Mouse (Mus musculus): ENCODE measurements around the gene Atp2a3. TPM values are rescaled to one million over a fixed set of nuclear protein-coding genes. Genes with fewer than 3 reads are reported as not detected.

The Atp2a3 gene
- polyA plus RNA-seq, 1 experiment = 354 TPM

DNA sequence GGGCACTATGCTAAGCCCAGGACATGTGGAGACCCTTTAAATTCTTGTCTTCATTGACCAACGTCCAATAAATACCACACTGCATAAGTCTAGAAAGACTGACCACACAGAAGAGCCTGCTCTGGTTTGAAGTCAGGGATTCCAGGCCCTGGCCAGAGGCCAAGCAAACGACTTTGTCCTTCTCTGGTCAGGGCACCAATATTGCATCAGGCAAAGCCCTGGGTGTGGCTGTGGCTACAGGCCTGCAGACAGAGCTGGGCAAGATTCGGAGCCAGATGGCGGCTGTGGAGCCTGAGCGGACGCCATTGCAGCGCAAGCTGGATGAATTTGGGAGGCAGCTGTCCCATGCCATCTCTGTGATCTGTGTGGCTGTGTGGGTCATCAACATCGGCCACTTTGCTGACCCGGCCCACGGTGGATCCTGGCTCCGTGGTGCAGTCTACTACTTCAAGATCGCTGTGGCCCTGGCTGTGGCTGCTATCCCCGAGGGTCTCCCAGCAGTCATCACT is 14.1 kb downstream of the Atp2a3 start:
- Histone ChIP-seq H3K27me3 (replicated peaks) (no peaks in the 10 kb centered on the region), H3K4me3 (replicated peaks) (no peak overlapping the region), H3K36me3 (replicated peaks; ENCODE audit: low read length) (peaks cover 99% of the 10 kb centered on the region), H3K4me1 (peaks cover 84% of the 10 kb centered on the region), H3K9me3 (no peaks in the 10 kb centered on the region)
- TF ChIP-seq FLI1 (IDR thresholded peaks at IDR 0.05; ENCODE audit: low read length) = no peak
- TF ChIP-seq GATA1 (IDR thresholded peaks at IDR 0.05; ENCODE audit: borderline replicate concordance, low read length) = no peak

DNA sequence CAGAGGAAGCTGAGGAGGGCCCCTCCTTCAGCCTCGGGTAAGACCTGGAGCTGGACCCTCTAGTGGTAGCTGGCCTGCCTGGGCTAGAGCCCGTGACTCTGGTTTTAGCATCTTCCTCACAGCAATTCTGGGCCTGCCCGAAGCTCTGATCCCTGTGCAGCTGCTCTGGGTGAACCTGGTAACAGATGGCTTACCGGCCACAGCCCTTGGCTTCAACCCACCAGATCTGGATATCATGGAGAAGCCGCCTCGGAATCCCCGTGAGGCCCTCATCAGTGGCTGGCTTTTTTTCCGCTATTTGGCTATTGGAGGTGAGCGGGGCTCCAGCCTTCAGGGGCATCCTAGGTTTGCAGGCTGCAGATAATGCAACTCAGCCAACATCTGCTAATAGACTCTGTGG is 21.5 kb downstream of the Atp2a3 start:
- Histone ChIP-seq H3K9me3 (no peaks in the 10 kb centered on the region), H3K4me3 (replicated peaks) (no peak overlapping the region), H3K36me3 (replicated peaks; ENCODE audit: low read length) (peaks cover 100% of the 10 kb centered on the region), H3K27me3 (replicated peaks) (no peaks in the 10 kb centered on the region), H3K4me1 (peaks cover 92% of the 10 kb centered on the region)
- no peak for TF ChIP-seq FLI1 (IDR thresholded peaks at IDR 0.05; ENCODE audit: low read length)
- TF ChIP-seq GATA1 (IDR thresholded peaks at IDR 0.05; ENCODE audit: borderline replicate concordance, low read length) = no peak

DNA sequence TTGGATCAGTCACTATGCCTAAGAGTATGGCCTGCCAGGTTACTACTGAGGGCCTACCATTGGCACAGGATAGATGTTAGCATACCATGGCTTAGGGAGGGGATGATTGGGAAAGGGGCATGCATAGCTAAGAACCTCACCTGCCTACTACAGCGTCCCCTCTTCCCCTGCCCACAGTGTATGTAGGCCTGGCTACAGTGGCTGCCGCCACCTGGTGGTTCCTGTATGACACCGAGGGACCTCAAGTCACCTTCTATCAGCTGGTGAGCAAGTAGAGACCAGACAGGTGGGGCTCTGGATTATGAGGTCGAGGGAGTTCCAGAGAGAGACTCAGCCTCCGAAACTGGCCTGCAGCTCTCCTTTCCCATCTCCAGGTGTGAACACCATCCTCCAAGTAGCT is 22.3 kb downstream of the Atp2a3 start:
- peaks cover 100% of the 10 kb centered on the region for H3K36me3 ChIP-seq (replicated peaks; ENCODE audit: low read length)
- H3K27me3 ChIP-seq (replicated peaks) = no peaks in the 10 kb centered on the region
- TF ChIP-seq FLI1 (IDR thresholded peaks at IDR 0.05; ENCODE audit: low read length) (no peak), GATA1 (IDR thresholded peaks at IDR 0.05; ENCODE audit: borderline replicate concordance, low read length) (no peak)
- H3K4me3 ChIP-seq (replicated peaks) = peak overlapping the region; percentile 5
- no peaks in the 10 kb centered on the region for H3K9me3 ChIP-seq
- H3K4me1 ChIP-seq = peaks cover 93% of the 10 kb centered on the region

DNA sequence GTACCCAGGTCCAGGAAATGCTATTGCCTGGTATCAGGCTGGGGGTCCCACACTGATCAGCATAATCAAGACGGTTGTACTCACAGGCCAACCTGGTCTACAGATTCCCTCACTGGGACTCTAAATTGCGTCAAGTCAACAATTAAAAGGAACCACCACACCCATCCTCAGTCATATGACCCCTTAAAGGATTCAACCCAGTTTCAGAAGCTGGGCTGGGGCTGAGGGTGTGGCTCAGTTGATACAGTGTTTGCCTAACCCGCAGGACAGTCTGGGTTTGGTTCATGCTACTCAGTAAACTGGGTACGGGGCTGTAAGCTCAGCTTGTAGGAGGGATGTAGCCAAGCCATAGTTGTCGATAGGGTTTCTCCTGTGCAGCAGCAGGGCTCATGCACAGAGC is 25.8 kb downstream of the Atp2a3 start:
- TF ChIP-seq GATA1 (IDR thresholded peaks at IDR 0.05; ENCODE audit: borderline replicate concordance, low read length) (no peak), FLI1 (IDR thresholded peaks at IDR 0.05; ENCODE audit: low read length) (no peak)
- Histone ChIP-seq H3K36me3 (replicated peaks; ENCODE audit: low read length) (peaks cover 100% of the 10 kb centered on the region), H3K4me1 (peaks cover 97% of the 10 kb centered on the region)

DNA sequence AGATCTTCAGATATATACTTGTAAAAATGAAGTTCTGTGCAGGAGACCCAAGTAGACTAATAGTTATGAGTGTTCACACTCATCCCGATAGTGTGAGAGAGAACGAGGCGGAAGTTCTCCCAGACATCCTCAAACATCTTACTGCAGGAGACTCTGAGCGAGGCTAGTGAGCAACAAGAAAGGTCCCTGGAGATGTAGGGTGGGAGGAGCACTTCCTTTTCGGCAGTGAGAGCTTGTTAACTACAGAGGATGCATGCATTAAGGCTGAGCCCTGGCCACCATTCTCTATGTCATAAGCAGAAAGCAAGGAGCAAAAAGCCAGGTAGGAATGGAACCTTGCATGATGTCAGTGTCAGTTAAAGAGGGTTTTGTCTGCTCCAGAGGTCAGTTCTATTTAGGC is 26.3 kb downstream of the Atp2a3 start:
- H3K36me3 ChIP-seq (replicated peaks; ENCODE audit: low read length) = peaks cover 100% of the 10 kb centered on the region
- H3K4me1 ChIP-seq = peaks cover 97% of the 10 kb centered on the region
- H3K27me3 ChIP-seq (replicated peaks) = no peaks in the 10 kb centered on the region
- H3K4me3 ChIP-seq (replicated peaks) = no peak overlapping the region
- TF ChIP-seq GATA1 (IDR thresholded peaks at IDR 0.05; ENCODE audit: borderline replicate concordance, low read length) (no peak), FLI1 (IDR thresholded peaks at IDR 0.05; ENCODE audit: low read length) (no peak)
- H3K9me3 ChIP-seq = no peaks in the 10 kb centered on the region

More for the DNA sequence above, 25.8 kb downstream of the Atp2a3 start:
- H3K27me3 ChIP-seq (replicated peaks) = no peaks in the 10 kb centered on the region
- no peaks in the 10 kb centered on the region for H3K9me3 ChIP-seq
- no peak overlapping the region for H3K4me3 ChIP-seq (replicated peaks)

DNA sequence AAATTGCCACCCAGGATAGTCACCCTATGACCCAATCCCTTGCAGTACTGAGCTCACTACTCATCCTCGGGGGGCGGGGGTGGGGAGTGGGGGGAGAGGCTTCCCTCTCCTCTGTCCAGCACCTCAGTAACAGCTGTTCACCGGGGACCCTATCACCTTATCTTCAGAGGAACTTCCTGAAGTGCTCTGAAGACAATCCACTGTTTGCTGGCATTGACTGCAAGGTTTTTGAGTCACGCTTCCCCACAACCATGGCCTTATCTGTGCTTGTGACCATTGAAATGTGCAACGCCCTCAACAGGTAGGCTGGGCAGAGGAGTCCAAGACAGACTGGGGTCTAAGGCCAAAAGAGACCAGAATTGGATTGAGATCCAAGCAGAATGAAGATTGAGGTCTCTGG is 26.8 kb downstream of the Atp2a3 start:
- TF ChIP-seq GATA1 (IDR thresholded peaks at IDR 0.05; ENCODE audit: borderline replicate concordance, low read length) = no peak
- TF ChIP-seq FLI1 (IDR thresholded peaks at IDR 0.05; ENCODE audit: low read length) = no peak
- no peak overlapping the region for H3K4me3 ChIP-seq (replicated peaks)
- H3K9me3 ChIP-seq = no peaks in the 10 kb centered on the region
- peaks cover 97% of the 10 kb centered on the region for H3K4me1 ChIP-seq
- peaks cover 100% of the 10 kb centered on the region for H3K36me3 ChIP-seq (replicated peaks; ENCODE audit: low read length)
- no peaks in the 10 kb centered on the region for H3K27me3 ChIP-seq (replicated peaks)

DNA sequence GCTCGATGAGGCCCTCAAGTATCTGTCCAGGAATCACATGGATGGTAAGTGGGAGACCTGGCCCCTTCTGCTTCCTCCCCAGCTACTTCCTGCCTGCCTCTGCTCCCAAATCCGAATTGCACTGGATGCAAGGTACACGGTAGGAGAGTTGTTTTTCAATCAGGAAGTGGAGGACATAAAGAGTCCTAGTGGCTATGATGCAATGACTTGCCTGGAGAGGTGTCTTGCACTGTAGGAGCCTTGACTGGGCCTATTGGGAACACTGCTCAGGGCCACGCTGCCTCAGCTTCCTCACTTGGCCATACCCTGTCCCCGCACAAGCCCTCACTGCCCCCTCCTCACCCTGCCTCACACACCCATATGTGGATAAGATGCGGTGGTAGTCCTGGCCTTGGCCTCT is 28.1 kb downstream of the Atp2a3 start:
- H3K4me3 ChIP-seq (replicated peaks) = peak overlapping the region; percentile 36
- H3K9me3 ChIP-seq = no peaks in the 10 kb centered on the region
- peaks cover 97% of the 10 kb centered on the region for H3K4me1 ChIP-seq
- peaks cover 100% of the 10 kb centered on the region for H3K36me3 ChIP-seq (replicated peaks; ENCODE audit: low read length)
- no peaks in the 10 kb centered on the region for H3K27me3 ChIP-seq (replicated peaks)
- TF ChIP-seq GATA1 (IDR thresholded peaks at IDR 0.05; ENCODE audit: borderline replicate concordance, low read length) (no peak), FLI1 (IDR thresholded peaks at IDR 0.05; ENCODE audit: low read length) (no peak)

DNA sequence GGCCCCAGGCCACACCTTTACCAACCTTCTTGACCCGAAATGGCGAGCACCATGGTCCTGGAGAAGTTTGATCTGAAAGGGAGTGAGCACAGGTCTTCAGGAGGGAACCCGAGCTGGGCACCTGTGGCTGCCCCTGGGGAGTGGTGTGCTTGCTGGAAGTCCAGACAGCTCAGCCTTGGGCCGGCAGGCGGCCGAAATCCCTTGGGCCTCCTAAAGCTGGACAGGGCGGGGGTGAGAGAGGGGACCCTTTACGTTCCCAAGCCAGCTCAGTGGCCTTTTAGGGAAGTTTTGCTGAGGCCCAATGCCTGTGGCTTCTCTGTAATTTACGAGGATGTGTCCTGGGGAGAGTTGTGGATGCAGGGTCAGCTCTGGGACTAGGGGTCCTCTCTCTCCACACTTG is 29.7 kb downstream of the Atp2a3 start:
- no peak for TF ChIP-seq GATA1 (IDR thresholded peaks at IDR 0.05; ENCODE audit: borderline replicate concordance, low read length)
- TF ChIP-seq FLI1 (IDR thresholded peaks at IDR 0.05; ENCODE audit: low read length) = no peak
- peaks cover 97% of the 10 kb centered on the region for H3K4me1 ChIP-seq
- no peaks in the 10 kb centered on the region for H3K9me3 ChIP-seq
- H3K4me3 ChIP-seq (replicated peaks) = no peak overlapping the region
- H3K36me3 ChIP-seq (replicated peaks; ENCODE audit: low read length) = peaks cover 98% of the 10 kb centered on the region
- H3K27me3 ChIP-seq (replicated peaks) = no peaks in the 10 kb centered on the region

DNA sequence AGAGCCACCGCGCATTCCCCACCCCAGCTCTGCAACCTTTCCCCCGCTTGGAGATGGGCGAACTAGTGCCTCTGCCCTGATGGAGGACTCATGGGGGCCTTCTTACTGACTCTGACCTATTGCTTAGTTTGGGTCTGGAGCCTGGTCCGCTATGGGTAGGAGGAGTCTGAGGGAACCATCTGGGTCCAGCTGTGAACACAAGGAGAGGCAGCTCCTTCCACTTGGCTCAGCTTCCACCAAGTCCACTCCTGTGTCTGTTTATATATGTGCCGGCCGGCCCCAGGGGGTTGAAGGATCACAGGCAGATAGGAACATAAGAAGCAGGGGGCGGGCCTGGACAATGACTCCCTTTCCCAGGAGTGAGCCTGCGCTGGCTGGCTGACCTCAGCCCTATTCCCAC is 31.0 kb downstream of the Atp2a3 start:
- H3K4me3 ChIP-seq (replicated peaks) = no peak overlapping the region
- H3K4me1 ChIP-seq = peaks cover 99% of the 10 kb centered on the region
- peaks cover 96% of the 10 kb centered on the region for H3K36me3 ChIP-seq (replicated peaks; ENCODE audit: low read length)
- TF ChIP-seq FLI1 (IDR thresholded peaks at IDR 0.05; ENCODE audit: low read length) (no peak), GATA1 (IDR thresholded peaks at IDR 0.05; ENCODE audit: borderline replicate concordance, low read length) (no peak)
- no peaks in the 10 kb centered on the region for H3K27me3 ChIP-seq (replicated peaks)
- H3K9me3 ChIP-seq = no peaks in the 10 kb centered on the region

DNA sequence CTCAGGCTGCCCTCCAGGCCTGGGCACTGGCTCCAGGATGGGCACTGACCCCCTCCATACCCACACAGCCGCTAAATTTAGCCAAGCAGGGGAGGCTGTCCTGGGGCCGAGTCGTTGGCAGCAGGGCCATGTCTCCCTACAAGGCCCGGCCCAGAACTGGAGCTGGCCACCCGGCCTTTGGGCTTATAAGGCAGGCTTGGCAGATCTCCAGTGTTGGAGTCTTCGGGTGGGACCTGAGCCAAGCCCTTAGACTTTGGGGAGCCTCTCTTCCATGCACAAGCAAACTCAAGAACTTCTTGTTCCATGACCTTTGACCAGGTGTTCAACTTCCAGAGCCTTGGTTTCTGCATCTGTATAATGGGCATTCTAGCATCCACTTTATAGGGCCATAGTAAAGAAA is 35.4 kb downstream of the Atp2a3 start:
- Histone ChIP-seq H3K9me3 (no peaks in the 10 kb centered on the region), H3K27me3 (replicated peaks) (no peaks in the 10 kb centered on the region), H3K4me3 (replicated peaks) (peak overlapping the region; percentile 7), H3K4me1 (peaks cover 97% of the 10 kb centered on the region), H3K36me3 (replicated peaks; ENCODE audit: low read length) (peaks cover 67% of the 10 kb centered on the region)
- TF ChIP-seq GATA1 (IDR thresholded peaks at IDR 0.05; ENCODE audit: borderline replicate concordance, low read length) (no peak), FLI1 (IDR thresholded peaks at IDR 0.05; ENCODE audit: low read length) (no peak)

DNA sequence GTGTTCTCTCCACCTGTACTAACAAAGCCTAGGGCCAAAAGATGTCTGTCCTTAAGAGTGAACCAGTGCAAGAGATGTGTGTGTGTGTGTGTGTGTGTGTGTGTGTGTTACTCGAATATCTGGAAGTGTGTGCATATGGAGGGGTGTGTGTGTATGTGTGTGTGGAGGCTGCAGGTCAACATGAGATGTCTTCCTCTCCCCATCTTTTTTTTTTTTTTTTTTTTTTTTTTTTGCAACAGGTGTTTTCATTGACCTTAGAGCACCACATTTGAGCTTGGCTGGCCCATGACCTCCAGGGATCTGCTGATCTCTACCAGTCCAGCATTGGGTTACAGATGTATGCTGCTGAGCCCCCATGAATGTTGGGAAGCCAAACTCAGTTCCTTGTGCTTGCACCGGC is 35.8 kb downstream of the Atp2a3 start:
- no peaks in the 10 kb centered on the region for H3K9me3 ChIP-seq
- peak overlapping the region; percentile 42 for H3K4me3 ChIP-seq (replicated peaks)
- H3K27me3 ChIP-seq (replicated peaks) = no peaks in the 10 kb centered on the region
- H3K4me1 ChIP-seq = peaks cover 97% of the 10 kb centered on the region
- TF ChIP-seq GATA1 (IDR thresholded peaks at IDR 0.05; ENCODE audit: borderline replicate concordance, low read length) (no peak), FLI1 (IDR thresholded peaks at IDR 0.05; ENCODE audit: low read length) (no peak)
- H3K36me3 ChIP-seq (replicated peaks; ENCODE audit: low read length) = peaks cover 67% of the 10 kb centered on the region
